Mouse (Mus musculus) frontal cortex, postnatal 10 days (tissue): ENCODE measurements at regions not wholly inside any gene's neighbourhood (a gene's known extent, or its start where the extent isn't known, plus 50 kb on each side); places are given as distances from the start of the nearest gene placed in this dataset.
A peak's percentile ranks its signal among the peaks of the same experiment; 100 is the strongest.

ENCODE experiments used
- DNase-seq, 2 experiments: peaks; one replicate each; pipeline ENCODE4 v3.0.0; 2022; ENCODE audit warnings: low spot score in 2 of 2, mixed read lengths in 1 of 2

GRCm38 (mm10) chr9:30848249-30848648 lies 74.0 kb downstream of the Adamts15 start:
- no peak for DNase-seq

- DNase-seq, result no peak
These were observed 76.5 kb downstream of the Adamts15 start for GRCm38 (mm10) chr9:30845609-30846290.

GRCm38 (mm10) chr9:30844079-30844563 lies 78.1 kb downstream of the Adamts15 start:
- peak in 1 of 2 experiments; percentile 12 for DNase-seq

- no peak for DNase-seq
These were observed 87.3 kb downstream of the Adamts15 start for GRCm38 (mm10) chr9:30834908-30835307.

GRCm38 (mm10) chr9:30834565-30834905 lies 87.7 kb downstream of the Adamts15 start:
- no peak for DNase-seq

GRCm38 (mm10) chr9:30833836-30834564 lies 88.3 kb downstream of the Adamts15 start:
- DNase-seq, result no peak

GRCm38 (mm10) chr9:30829158-30829870 lies 92.9 kb downstream of the Adamts15 start:
- DNase-seq, result no peak

GRCm38 (mm10) chr9:30827780-30828179 lies 94.5 kb downstream of the Adamts15 start:
- DNase-seq, result no peak

GRCm38 (mm10) chr9:30824056-30824625 lies 98.1 kb downstream of the Adamts15 start:
- no peak for DNase-seq

- no peak for DNase-seq
These were observed 101.4 kb downstream of the Adamts15 start for GRCm38 (mm10) chr9:30820806-30821375.

- no peak for DNase-seq
These were observed 109.0 kb downstream of the Adamts15 start for GRCm38 (mm10) chr9:30813246-30813645.

- DNase-seq, result no peak
These were observed 111.4 kb downstream of the Adamts15 start for GRCm38 (mm10) chr9:30810843-30811242.

- no peak for DNase-seq
These were observed 112.0 kb downstream of the Adamts15 start for GRCm38 (mm10) chr9:30810290-30810689.

- no peak for DNase-seq
These were observed 113.3 kb downstream of the Adamts15 start for GRCm38 (mm10) chr9:30808863-30809491.

- DNase-seq, result no peak
These were observed 118.3 kb downstream of the Adamts15 start for GRCm38 (mm10) chr9:30803755-30804532.

GRCm38 (mm10) chr9:30802826-30803225 lies 119.4 kb downstream of the Adamts15 start:
- no peak for DNase-seq

- no peak for DNase-seq
These were observed 127.4 kb downstream of the Adamts15 start for GRCm38 (mm10) chr9:30794701-30795407.

GRCm38 (mm10) chr9:30781221-30781620 lies 141.0 kb downstream of the Adamts15 start:
- DNase-seq, result no peak

GRCm38 (mm10) chr9:30777816-30778215 lies 144.4 kb downstream of the Adamts15 start:
- no peak for DNase-seq

- no peak for DNase-seq
These were observed 147.1 kb downstream of the Adamts15 start for GRCm38 (mm10) chr9:30775161-30775560.
